Mouse (Mus musculus) megakaryocyte, embryonic 14.5 days (primary cell): ENCODE measurements around the gene Gm3633.
"Not testable (repeated sequence)": the region's sequence is repeated elsewhere in the genome, so short reads cannot be mapped to it uniquely, and the experiment has no call there.

Source experiments
- FLI1 ChIP-seq: IDR thresholded peaks from 2 replicates; pipeline ENCODE4 v1.6.1; 2012; ENCODE audit warnings: low read length, inconsistent platforms, mixed read lengths
- GATA1 ChIP-seq: IDR thresholded peaks from 3 replicates; pipeline ENCODE4 v1.6.1; 2012; ENCODE audit warnings: mixed read lengths, low read length, inconsistent platforms, borderline replicate concordance

GRCm38 (mm10) chr14:42641817-42642216, at the start of gene Gm3633:
- TF ChIP-seq FLI1, GATA1: not testable (repeated sequence)
